Mouse (Mus musculus) stomach, embryonic 16.5 days (tissue): ENCODE results near the gene Rin2. TPM values are rescaled to one million over a fixed set of nuclear protein-coding genes. Genes with fewer than 3 reads are reported as not detected.

Experiments used
- ATAC-seq: fragments of 200-750 bp; cut with Nextera tagmentation; 2 replicates; pipeline ENCODE4 v1.8.0; 2017; ENCODE audit warnings: moderate number of reproducible peaks, moderate TSS enrichment; ENCODE audit not compliant: insufficient read depth, low FRiP score
- H3K27ac ChIP-seq: fragments of 300-500 bp; sonication (generic); 2 replicates; pipeline ENCODE4 v1.5.1; 2014; ENCODE audit warnings: low read length
- H3K27me3 ChIP-seq: fragments of 300-500 bp; sonication (generic); 2 replicates; pipeline ENCODE4 v1.6.1; 2014; ENCODE audit warnings: low read length, control low read depth, mixed read lengths; ENCODE audit not compliant: control insufficient read depth, insufficient read depth
- H3K36me3 ChIP-seq: fragments of 300-500 bp; sonication (generic); 2 replicates; pipeline ENCODE4 v1.6.1; 2014; ENCODE audit warnings: low read length; ENCODE audit not compliant: control insufficient read depth, insufficient read depth
- H3K4me1 ChIP-seq: fragments of 300-500 bp; sonication (generic); 2 replicates; pipeline ENCODE4 v1.6.1; 2014; ENCODE audit warnings: low read length, control low read depth, mixed read lengths; ENCODE audit not compliant: control insufficient read depth, insufficient read depth
- H3K4me2 ChIP-seq: fragments of 300-500 bp; sonication (generic); 2 replicates; pipeline ENCODE4 v1.6.1; 2014; ENCODE audit warnings: low read depth, low read length, mixed read lengths
- H3K4me3 ChIP-seq: fragments of 300-500 bp; sonication (generic); replicated peaks from 2 replicates; pipeline ENCODE4 v1.5.1; 2014; ENCODE audit warnings: mild to moderate bottlenecking, low read length
- H3K9ac ChIP-seq: fragments of 300-500 bp; sonication (generic); 2 replicates; pipeline ENCODE4 v1.6.1; 2014; ENCODE audit warnings: low read length
- H3K9me3 ChIP-seq: fragments of 300-500 bp; sonication (generic); replicated peaks from 2 replicates; pipeline ENCODE4 v1.6.1; 2016; ENCODE audit warnings: low read length, control low read depth; ENCODE audit not compliant: control insufficient read depth
- WGBS: fragments of 180-500 bp; shearing (Covaris S2); extraction: QIAGEN DNeasy Blood & Tissue Kit; methylation state at CpG from one replicate; pipeline ENCODE4 v1.1.7; 2014; 5-methylcytosine and 5-hydroxymethylcytosine counted together
- polyA plus RNA-seq: library from polyadenylated mRNA; unstranded; fragments of >200 nt; fragmentation: Nextera tagmentation; extraction: Ambion mirVana; gene quantifications from 2 replicates; pipeline ENCODE4 v1.2.1, GENCODE M21; 2015

Gene Rin2
- polyA plus RNA-seq, 1 experiment from 2014 or later = 37.3 TPM

DNA sequence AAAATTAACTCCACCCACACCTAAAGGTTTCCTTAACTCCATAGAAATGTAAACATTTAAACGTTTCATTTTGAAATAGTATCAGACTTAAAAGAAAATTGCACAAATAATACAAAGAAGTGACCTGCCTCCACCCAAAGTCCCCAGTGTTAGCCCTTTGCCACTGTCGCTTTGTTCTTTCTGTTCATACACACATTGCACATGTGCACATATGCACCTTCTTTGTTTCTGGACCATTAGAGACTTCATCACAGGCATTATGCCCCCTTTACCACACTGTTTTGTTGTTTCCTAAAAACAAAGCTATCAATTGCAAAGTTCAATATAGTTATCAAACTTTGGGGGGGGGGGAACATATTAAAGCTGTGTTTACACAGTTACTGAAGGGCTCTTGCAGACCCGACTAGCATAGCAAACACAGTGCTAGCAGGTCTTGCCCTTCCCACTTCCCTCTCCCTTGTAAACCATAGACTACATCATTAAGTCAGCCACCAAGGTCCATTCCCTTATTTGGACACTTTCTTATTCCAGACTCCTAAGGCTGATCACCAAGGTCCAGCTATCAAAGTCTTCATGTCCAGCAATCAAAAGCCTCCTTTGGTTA, 200.0 kb downstream of the Rin2 start:
- Histone ChIP-seq H3K4me1 (peaks cover 8% of the 10 kb centered on the region), H3K27ac (peak overlapping the region; percentile 21), H3K4me2 (no peak overlapping the region), H3K4me3 (no peak overlapping the region), H3K9ac (no peak overlapping the region), H3K27me3 (no peaks in the 10 kb centered on the region), H3K9me3 (no peaks in the 10 kb centered on the region), H3K36me3 (peaks cover 19% of the 10 kb centered on the region)
- 38% methylated on average over 3 of the region's 3 CpGs for WGBS
- peak; percentile 64 for ATAC-seq

DNA sequence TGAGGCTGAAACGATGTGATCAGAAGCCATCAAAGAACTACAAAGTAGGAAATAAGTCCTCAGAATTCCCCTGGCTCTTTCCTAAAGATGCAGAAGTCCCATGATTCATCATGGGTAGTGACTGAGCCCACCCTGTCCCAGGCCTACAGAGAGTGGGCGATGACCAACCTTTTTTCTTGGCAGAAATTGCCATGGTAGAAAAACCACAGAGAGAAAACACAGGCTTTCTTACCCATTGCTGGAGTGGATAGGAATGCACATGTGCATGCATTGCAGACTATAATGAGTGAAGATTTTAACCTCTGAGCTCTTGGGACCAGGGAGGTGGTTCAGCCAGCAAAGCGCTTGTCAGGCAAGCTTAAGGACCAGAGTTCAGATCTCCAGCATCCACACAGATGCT, 202.2 kb downstream of the Rin2 start:
- Histone ChIP-seq H3K27me3 (no peaks in the 10 kb centered on the region), H3K4me2 (no peak overlapping the region), H3K9ac (no peak overlapping the region), H3K27ac (no peak overlapping the region), H3K9me3 (no peaks in the 10 kb centered on the region), H3K36me3 (peaks cover 23% of the 10 kb centered on the region), H3K4me3 (no peak overlapping the region), H3K4me1 (peaks cover 8% of the 10 kb centered on the region)
- ATAC-seq = no peak
- 94% methylated on average over 3 of the region's 3 CpGs for WGBS

DNA sequence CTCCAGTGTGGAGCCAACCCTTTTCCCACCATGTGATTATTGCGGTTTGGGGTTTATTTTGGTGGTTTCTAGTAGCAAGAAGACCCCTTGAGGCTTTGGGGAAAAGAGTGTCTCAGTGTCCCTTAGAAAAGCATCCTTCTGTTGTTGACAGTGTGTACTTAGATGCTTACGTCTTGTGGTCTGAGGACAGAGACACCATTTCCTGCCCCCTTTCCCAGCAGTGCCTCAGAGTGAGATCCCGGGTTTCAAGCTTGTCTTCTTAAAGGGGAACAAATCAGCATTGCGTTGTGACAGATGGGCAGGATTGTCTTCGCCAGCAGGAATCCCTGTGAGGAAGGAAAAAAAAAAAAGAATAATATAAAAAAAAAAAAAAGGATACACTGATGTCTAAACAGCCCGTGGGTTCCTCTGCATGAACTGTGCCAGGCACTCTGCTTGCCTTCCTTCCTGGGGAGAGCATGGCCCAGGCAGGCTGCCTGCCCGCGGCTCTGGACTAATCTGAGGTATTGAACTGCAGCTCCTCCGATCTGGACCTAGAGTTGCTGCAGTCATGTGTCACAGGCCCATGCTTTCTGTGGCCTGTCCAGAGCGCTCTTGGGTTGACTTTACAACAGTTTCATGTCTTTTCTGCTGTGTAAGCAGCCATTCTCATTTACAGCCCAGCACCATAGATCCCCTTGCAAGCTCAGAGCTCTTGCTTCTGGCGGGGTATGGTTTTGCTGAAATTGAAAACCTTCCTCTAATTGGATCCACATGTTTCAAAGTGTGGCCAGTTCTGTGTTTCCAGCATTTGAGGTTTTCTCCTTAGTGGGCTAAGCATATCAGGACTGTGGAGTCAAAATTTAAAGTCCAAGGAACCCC, 206.1 kb downstream of the Rin2 start:
- WGBS = 75% methylated on average over 11 of the region's 11 CpGs
- H3K9ac ChIP-seq = no peak overlapping the region; the same call in 1 of the 2 replicates
- no peak for ATAC-seq
- H3K27me3 ChIP-seq = no peaks in the 10 kb centered on the region
- H3K9me3 ChIP-seq = no peaks in the 10 kb centered on the region
- H3K4me2 ChIP-seq = no peak overlapping the region
- peaks cover 24% of the 10 kb centered on the region for H3K4me1 ChIP-seq
- H3K27ac ChIP-seq = peak overlapping the region; percentile 52; the same call in 1 of the 2 replicates
- no peak overlapping the region for H3K4me3 ChIP-seq
- peaks cover 30% of the 10 kb centered on the region for H3K36me3 ChIP-seq

DNA sequence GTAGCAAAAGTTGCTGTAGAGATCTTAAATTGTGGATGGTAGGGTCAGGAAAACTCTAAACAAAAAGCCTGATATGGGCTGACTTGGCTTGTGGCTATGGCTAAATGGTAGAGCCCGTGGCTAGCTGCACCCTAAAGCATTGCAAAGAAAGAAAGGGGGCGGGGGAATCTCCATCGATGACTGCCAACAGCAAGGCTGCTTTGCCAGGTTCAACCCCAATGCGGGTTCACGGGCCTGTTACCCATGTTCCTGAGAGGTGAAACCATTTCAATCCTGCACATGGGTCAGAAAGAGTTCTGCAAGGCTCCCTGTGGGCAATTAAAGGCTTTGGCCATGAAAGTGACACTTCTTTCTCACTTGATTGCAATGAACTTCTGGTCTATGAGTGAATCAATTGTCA, 206.9 kb downstream of the Rin2 start:
- H3K36me3 ChIP-seq = peaks cover 31% of the 10 kb centered on the region
- no peak for ATAC-seq
- 92% methylated on average over 5 of the region's 5 CpGs for whole genome bisulfite sequencing
- no peak overlapping the region for H3K4me2 ChIP-seq
- H3K27ac ChIP-seq = peak overlapping the region; percentile 52; the same call in 1 of the 2 replicates
- H3K9me3 ChIP-seq = no peaks in the 10 kb centered on the region
- H3K9ac ChIP-seq = no peak overlapping the region
- H3K4me3 ChIP-seq = no peak overlapping the region
- H3K4me1 ChIP-seq = peaks cover 24% of the 10 kb centered on the region
- H3K27me3 ChIP-seq = no peaks in the 10 kb centered on the region

DNA sequence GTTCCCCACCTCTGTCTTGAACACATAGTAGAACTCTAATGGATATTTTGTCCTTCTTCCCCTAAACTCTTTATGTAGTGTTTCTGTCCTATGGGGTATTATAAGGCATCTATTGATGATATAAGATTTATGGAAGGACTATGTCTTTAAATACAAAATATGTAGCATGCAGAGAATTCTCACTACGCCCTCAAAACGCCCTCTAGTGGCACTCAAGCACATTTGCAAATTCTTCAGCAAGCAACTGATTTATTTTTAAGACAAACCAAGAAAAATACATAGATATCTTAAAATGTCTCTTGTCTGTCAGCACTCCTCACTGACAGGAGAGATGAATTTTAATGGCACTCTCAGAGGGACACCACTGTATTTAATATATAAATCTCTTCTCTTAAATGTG, 207.4 kb downstream of the Rin2 start:
- Histone ChIP-seq H3K27me3 (no peaks in the 10 kb centered on the region), H3K27ac (no peak overlapping the region), H3K36me3 (peaks cover 28% of the 10 kb centered on the region), H3K4me2 (no peak overlapping the region), H3K4me1 (peaks cover 24% of the 10 kb centered on the region), H3K9me3 (no peaks in the 10 kb centered on the region), H3K9ac (no peak overlapping the region), H3K4me3 (no peak overlapping the region)
- no peak for ATAC-seq
- WGBS = 24% methylated on average over 2 of the region's 2 CpGs

DNA sequence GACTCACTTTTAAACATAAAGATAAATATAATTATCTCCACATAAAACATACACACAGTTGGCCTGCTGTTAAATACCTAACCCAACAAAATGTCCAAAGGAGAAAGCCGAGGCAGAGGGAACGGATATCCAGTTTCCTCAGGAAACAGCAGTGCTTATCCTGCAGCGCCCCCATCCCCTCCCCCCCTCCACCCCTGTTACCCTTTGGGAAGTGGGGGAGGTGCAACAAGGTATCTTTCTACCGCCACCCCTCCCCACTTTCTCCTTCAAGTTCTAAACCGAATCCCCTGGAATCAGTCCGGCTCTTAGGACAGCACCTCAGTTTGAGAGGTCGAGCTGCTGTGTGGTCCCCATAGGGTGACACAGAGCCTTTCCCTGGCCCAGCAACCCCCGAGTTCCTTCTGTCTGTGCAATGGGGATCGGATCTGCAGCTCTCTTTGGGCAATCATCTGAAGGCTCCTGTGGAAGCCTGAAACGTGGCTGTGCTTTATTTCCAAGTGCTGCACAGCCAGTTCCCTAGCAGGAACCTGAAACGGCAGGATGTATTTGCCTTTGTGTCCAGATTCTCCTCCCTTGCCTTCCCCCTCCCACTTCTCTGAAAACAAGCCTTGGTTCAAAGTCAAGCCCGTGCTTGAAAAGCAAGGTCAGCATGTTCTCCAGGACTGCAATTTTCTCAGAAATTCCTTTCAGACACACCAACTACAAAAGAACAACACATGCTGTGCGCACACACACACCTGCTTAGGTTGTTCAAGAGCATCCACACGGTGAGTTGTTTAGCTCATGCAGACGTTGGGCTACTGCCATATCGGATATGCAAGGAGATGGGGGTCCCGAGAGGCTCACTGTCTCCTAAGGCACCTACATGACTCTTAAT, 209.3 kb downstream of the Rin2 start:
- Histone ChIP-seq H3K4me1 (peaks cover 37% of the 10 kb centered on the region), H3K9ac (peak overlapping the region; percentile 56), H3K4me2 (peak overlapping the region; percentile 4; the same call in 1 of the 2 replicates), H3K9me3 (no peaks in the 10 kb centered on the region), H3K27ac (peak overlapping the region; percentile 93), H3K4me3 (no peak overlapping the region), H3K36me3 (peaks cover 18% of the 10 kb centered on the region; the same call in 1 of the 2 replicates), H3K27me3 (no peaks in the 10 kb centered on the region)
- WGBS = 30% methylated on average over 17 of the region's 17 CpGs
- ATAC-seq = peak; percentile 18; the same call in 1 of the 2 replicates

DNA sequence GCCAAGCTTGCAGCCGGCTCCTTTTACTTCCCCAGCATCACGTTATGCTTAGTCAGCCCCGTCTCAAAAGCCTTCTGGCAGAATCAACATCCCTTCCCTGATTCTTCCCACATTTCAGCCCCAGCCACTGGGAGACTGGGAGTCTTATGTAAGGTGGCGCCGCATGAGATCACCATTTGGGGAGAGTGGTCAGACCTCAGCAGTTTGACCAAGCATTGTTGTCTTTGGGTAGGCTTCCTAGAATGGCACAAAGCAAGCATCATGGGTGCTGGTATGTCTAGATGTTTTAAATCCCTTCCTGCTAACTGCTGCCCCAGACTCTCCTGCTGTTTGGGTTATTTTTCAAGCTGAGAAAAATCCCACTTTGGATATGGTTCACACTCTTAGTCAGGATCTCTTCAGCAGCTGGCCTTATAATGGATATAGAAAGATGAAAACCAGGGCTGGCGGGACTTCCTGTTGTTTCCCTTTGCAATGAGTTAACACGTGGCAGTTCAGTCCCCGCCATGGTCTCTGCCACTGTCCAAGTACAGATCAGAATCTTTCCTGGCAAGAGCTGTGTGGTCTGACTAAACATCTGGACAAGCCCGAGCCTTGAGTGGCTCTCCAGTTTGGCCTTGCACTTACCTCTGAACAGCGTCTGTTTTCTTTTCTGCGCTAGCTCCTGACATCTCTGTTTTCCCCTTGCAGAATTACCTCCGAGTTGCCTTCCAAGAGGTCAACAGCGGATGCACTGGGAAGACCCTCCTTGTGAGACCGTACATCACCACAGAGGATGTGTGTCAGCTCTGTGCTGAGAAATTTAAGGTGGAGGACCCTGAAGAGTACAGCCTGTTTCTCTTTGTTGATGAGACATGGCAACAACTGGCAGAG, 210.1 kb downstream of the Rin2 start:
- H3K36me3 ChIP-seq = 0 out of 2 replicates have a peak, but pooled peaks cover 10% of the 10 kb centered on the region
- H3K4me1 ChIP-seq = peaks cover 37% of the 10 kb centered on the region
- H3K27ac ChIP-seq = peak overlapping the region; percentile 93
- ATAC-seq = peak; percentile 57; the same call in 1 of the 2 replicates
- no peak overlapping the region for H3K4me2 ChIP-seq
- WGBS = 47% methylated on average over 14 of the region's 14 CpGs
- H3K9me3 ChIP-seq = no peaks in the 10 kb centered on the region
- H3K9ac ChIP-seq = peak overlapping the region; percentile 29; the same call in 1 of the 2 replicates
- no peak overlapping the region for H3K4me3 ChIP-seq
- no peaks in the 10 kb centered on the region for H3K27me3 ChIP-seq
